ENCODE assay signal across 15 mouse cellular contexts in the genomic region with DNA sequence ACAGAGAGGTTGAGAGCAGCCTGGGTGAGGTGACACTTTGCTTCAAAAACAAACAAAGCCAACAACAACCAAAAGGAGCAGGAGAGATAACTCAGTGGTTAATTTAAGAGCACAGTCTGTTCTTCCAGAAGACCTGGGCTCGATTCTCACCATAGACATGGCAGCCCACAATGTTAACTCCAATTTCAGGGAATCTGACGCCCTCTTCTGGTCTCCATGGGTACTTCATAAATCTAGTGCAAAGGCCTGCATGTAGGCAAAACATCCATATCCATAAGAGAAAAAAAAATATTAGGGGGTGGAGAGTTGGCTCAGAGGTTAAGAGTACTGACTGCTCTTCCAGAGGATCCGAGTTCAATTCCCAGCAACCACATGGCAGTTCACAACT. TPM values are rescaled to one million over a fixed set of nuclear protein-coding genes. Genes with fewer than 3 reads are reported as not detected.
DNase-seq lines count a peak whose midpoint lies in the region; ATAC-seq and TF ChIP-seq lines count a peak whose summit lies in the region.
"Had no signal": no experiment of that assay in that cellular context is flagged by ENCODE, and none has a peak within 500 bp of the region (broad histone marks: within the 10 kb centered on the region; RNA-seq: fewer than 3 reads in every experiment).

No protein-coding gene starts in this region.

- no peak overlapping the region for H3K27ac ChIP-seq in kidney, postnatal 0 days
- H3K27ac ChIP-seq in forebrain, embryonic 15.5 days (replicated peaks): no peak overlapping the region
- H3K27ac ChIP-seq: embryonic facial prominence, embryonic 12.5 days; hindbrain, embryonic 12.5 days had no signal

- no peaks in the 10 kb centered on the region for H3K9me3 ChIP-seq in kidney, postnatal 0 days (replicated peaks; ENCODE audit: low read length)
- no peaks in the 10 kb centered on the region for H3K9me3 ChIP-seq in forebrain, embryonic 15.5 days
- H3K9me3 ChIP-seq: embryonic facial prominence, embryonic 12.5 days; hindbrain, embryonic 12.5 days had no signal

- ATAC-seq in CD4-positive, CD25-positive, alpha-beta regulatory T cell, adult 4 months: no peak
- no peak for ATAC-seq in kidney, postnatal 0 days (replicated peaks; ENCODE audit: low FRiP score, low read depth)
- ATAC-seq in forebrain, embryonic 15.5 days (replicated peaks): no peak
- ATAC-seq: forebrain, embryonic 16.5 days had no signal

- H3K4me1 ChIP-seq in kidney, postnatal 0 days (replicated peaks; ENCODE audit: insufficient read depth, low read length): peaks cover 19% of the 10 kb centered on the region; the same call in 1 of the 2 replicates
- H3K4me1 ChIP-seq in forebrain, embryonic 15.5 days: peaks cover 65% of the 10 kb centered on the region

- TF ChIP-seq CTCF in kidney, postnatal 0 days (IDR thresholded peaks at IDR 0.05; ENCODE audit: low read depth): peak; percentile 57

- H3K9ac ChIP-seq in kidney, postnatal 0 days (ENCODE audit: low read depth, low read length): no peak overlapping the region
- H3K9ac ChIP-seq in forebrain, embryonic 15.5 days (replicated peaks): no peak overlapping the region
- H3K9ac ChIP-seq: embryonic facial prominence, embryonic 12.5 days; hindbrain, embryonic 12.5 days had no signal

- H3K36me3 ChIP-seq in kidney, postnatal 0 days (ENCODE audit: insufficient read depth, low read length): no peaks in the 10 kb centered on the region
- H3K36me3 ChIP-seq in forebrain, embryonic 15.5 days: 0 out of 2 replicates have a peak, but pooled peaks cover 3% of the 10 kb centered on the region
- H3K36me3 ChIP-seq: hindbrain, embryonic 12.5 days had no signal

- no peak overlapping the region for H3K4me3 ChIP-seq in kidney, postnatal 0 days (replicated peaks; ENCODE audit: low read depth, low read length)
- H3K4me3 ChIP-seq in forebrain, embryonic 15.5 days: no peak overlapping the region
- H3K4me3 ChIP-seq: embryonic facial prominence, embryonic 12.5 days; hindbrain, embryonic 12.5 days had no signal

- 58% methylated on average over 3 of the region's 3 CpGs for WGBS in kidney, postnatal 0 days
- WGBS in forebrain, embryonic 15.5 days: 56% methylated on average over 3 of the region's 3 CpGs

- no peaks in the 10 kb centered on the region for H3K27me3 ChIP-seq in kidney, postnatal 0 days (ENCODE audit: insufficient read depth, low read length)
- H3K27me3 ChIP-seq in forebrain, embryonic 15.5 days: no peaks in the 10 kb centered on the region
- H3K27me3 ChIP-seq: embryonic facial prominence, embryonic 12.5 days; hindbrain, embryonic 12.5 days had no signal

- no peak overlapping the region for H3K4me2 ChIP-seq in kidney, postnatal 0 days (ENCODE audit: low read length)
- H3K4me2 ChIP-seq in forebrain, embryonic 15.5 days (replicated peaks): no peak overlapping the region
- H3K4me2 ChIP-seq: embryonic facial prominence, embryonic 12.5 days; hindbrain, embryonic 12.5 days had no signal

- DNase-seq in CD4-positive, CD25-positive, alpha-beta regulatory T cell, adult 2 months (ENCODE audit: low read depth, low spot score): peak; percentile 48
- DNase-seq in kidney, postnatal 0 days (ENCODE audit: low spot score): peak; percentile 25
- DNase-seq in kidney, adult 18-20 months: no peak
- DNase-seq in B cell, adult 2 months: peak; percentile 32 to 45
- DNase-seq in c-Kit-positive CD71-positive TER-119-negative erythroid progenitor cells, embryonic 14.5 days (ENCODE audit: low read depth): peak; percentile 23
- DNase-seq in layer of hippocampus, adult 18-20 months (ENCODE audit: low spot score in 2 of 2): no peak
- DNase-seq: thymus, adult 2 months had no signal

RNA-seq across cellular contexts. Expression of a gene that starts 7.0 kb away (rescaled TPM):
- polyA plus RNA-seq in CD4-positive, CD25-positive, alpha-beta regulatory T cell, adult 4 months (2017; shearing (Covaris generic)): under 1 TPM; 0.52 to 0.54 TPM
- polyA plus RNA-seq in kidney, postnatal 0 days (2015; fragmentation: Nextera tagmentation; extraction: Ambion mirVana): 3.3 TPM in 2 replicates
- 14.7 and 15.0 TPM in 2 replicates for polyA plus RNA-seq in forebrain, embryonic 15.5 days (2015; fragmentation: Nextera tagmentation; extraction: Ambion mirVana)
- 100 to 1,000 TPM; 106 to 107 TPM for total RNA-seq in layer of hippocampus, adult 18-20 months (2021)

RNA-seq across cellular contexts. Expression of a gene that starts 14.7 kb away (rescaled TPM):
- polyA plus RNA-seq in CD4-positive, CD25-positive, alpha-beta regulatory T cell, adult 4 months (2017; shearing (Covaris generic)): under 1 TPM in 1 of 2 experiments, not detected in 1; 0.60 TPM
- polyA plus RNA-seq in kidney, postnatal 0 days (2015; fragmentation: Nextera tagmentation; extraction: Ambion mirVana): 0.23 and 0.32 TPM in 2 replicates
- polyA plus RNA-seq in forebrain, embryonic 15.5 days (2015; fragmentation: Nextera tagmentation; extraction: Ambion mirVana): 0.36 and 0.59 TPM in 2 replicates
- 1 to 10 TPM; 3.8 to 4.3 TPM for total RNA-seq in layer of hippocampus, adult 18-20 months (2021)
- total RNA-seq: granulocyte monocyte progenitor cell, adult 5-6 weeks; left cerebral cortex, postnatal 4 days had no signal
- polyA plus RNA-seq: neural tube, embryonic 14.5 days had no signal

RNA-seq across cellular contexts. Expression of a gene that starts 35.9 kb away (rescaled TPM):
- polyA plus RNA-seq in CD4-positive, CD25-positive, alpha-beta regulatory T cell, adult 4 months (2017; shearing (Covaris generic)): 100 to 1,000 TPM; 134 to 185 TPM
- polyA plus RNA-seq in kidney, postnatal 0 days (2015; fragmentation: Nextera tagmentation; extraction: Ambion mirVana): 155 and 188 TPM in 2 replicates
- 218 TPM in 2 replicates for polyA plus RNA-seq in forebrain, embryonic 15.5 days (2015; fragmentation: Nextera tagmentation; extraction: Ambion mirVana)
- 10 to 100 TPM; 49.3 to 57.6 TPM for total RNA-seq in layer of hippocampus, adult 18-20 months (2021)

Comparison
In these comparisons a context has a peak if more than half of its experiments do, and no peak if none do; other contexts are left out.
1. DNase-seq: peak in CD4-positive, CD25-positive, alpha-beta regulatory T cell, adult 2 months (single experiment), kidney, postnatal 0 days (single experiment), B cell, adult 2 months (2 of 2) and c-Kit-positive CD71-positive TER-119-negative erythroid progenitor cells, embryonic 14.5 days (single experiment); none in kidney, adult 18-20 months (single experiment) and layer of hippocampus, adult 18-20 months (0 of 2).